20 mouse cellular contexts compared by ENCODE assay signal in genomic region chr3:84275124-84275523, GRCm38 (mm10). TPM values are rescaled to one million over a fixed set of nuclear protein-coding genes. Genes with fewer than 3 reads are reported as not detected.
DNase-seq lines count a peak whose midpoint lies in the region; ATAC-seq and TF ChIP-seq lines count a peak whose summit lies in the region.
"Had no signal": no experiment of that assay in that cellular context is flagged by ENCODE, and none has a peak within 500 bp of the region (broad histone marks: within the 10 kb centered on the region; RNA-seq: fewer than 3 reads in every experiment).

No protein-coding gene starts in this region.

- peaks cover 23% of the 10 kb centered on the region for H3K4me1 ChIP-seq in heart, embryonic 12.5 days (replicated peaks)
- peaks cover 17 to 31% of the 10 kb centered on the region in 2 experiments for H3K4me1 ChIP-seq in heart, embryonic 14.5 days (ENCODE audit: control insufficient read depth in 2 of 2, insufficient read depth in 2 of 2, low read length in 2 of 2)
- H3K4me1 ChIP-seq in heart, adult 2 months (ENCODE audit: control insufficient read depth, insufficient read depth, low read length) = no peaks in the 10 kb centered on the region
- H3K4me1 ChIP-seq in heart, embryonic 16.5 days (ENCODE audit: control insufficient read depth, insufficient read depth, low read length) = peaks cover 12% of the 10 kb centered on the region
- H3K4me1 ChIP-seq in heart, embryonic 11.5 days (ENCODE audit: control insufficient read depth, insufficient read depth, low read length) = peaks cover 11% of the 10 kb centered on the region
- 0 out of 2 replicates have a peak, but pooled peaks cover 4% of the 10 kb centered on the region for H3K4me1 ChIP-seq in lung, adult 2 months (ENCODE audit: control insufficient read depth, insufficient read depth, low read length)

- no peak for DNase-seq in heart, postnatal 10 days
- DNase-seq in heart, adult 2 months = no peak
- peak; percentile 51 for DNase-seq in brain, adult 2 months (ENCODE audit: low read depth, low spot score)
- DNase-seq in lung, adult 2 months = no peak
- DNase-seq: adrenal gland, adult 2 months; adrenal gland, postnatal 10 days; adrenal gland, postnatal 25 days; cerebellum, adult 11-12 months; cerebellum, adult 2 months; cerebellum, adult 9-10 months; cerebellum, postnatal 10 days; cerebellum, postnatal 25 days had no signal

- WGBS in heart, embryonic 12.5 days = 55% methylated on average over 4 of the region's 4 CpGs
- 30% methylated on average over 4 of the region's 4 CpGs for whole genome bisulfite sequencing in heart, embryonic 14.5 days
- WGBS in heart, adult 2 months = 68% methylated on average over 4 of the region's 4 CpGs
- 48% methylated on average over 4 of the region's 4 CpGs for WGBS in heart, embryonic 16.5 days
- WGBS in heart, embryonic 11.5 days (ENCODE audit: insufficient replicate concordance) = 59% methylated on average over 4 of the region's 4 CpGs
- WGBS in lung, adult 2 months = 84% methylated on average over 4 of the region's 4 CpGs

- no peak overlapping the region for H3K9ac ChIP-seq in heart, embryonic 12.5 days
- H3K9ac ChIP-seq in heart, embryonic 14.5 days (ENCODE audit: low read length) = no peak overlapping the region
- no peak overlapping the region for H3K9ac ChIP-seq in heart, adult 2 months (ENCODE audit: low read depth, low read length)
- no peak overlapping the region for H3K9ac ChIP-seq in heart, embryonic 16.5 days (ENCODE audit: low read length)
- H3K9ac ChIP-seq in heart, embryonic 11.5 days (ENCODE audit: low read depth, low read length) = no peak overlapping the region
- H3K9ac ChIP-seq: embryonic facial prominence, embryonic 12.5 days; forebrain, embryonic 13.5 days; forebrain, embryonic 15.5 days had no signal

- no peaks in the 10 kb centered on the region for H3K36me3 ChIP-seq in heart, embryonic 12.5 days
- H3K36me3 ChIP-seq in heart, embryonic 14.5 days (ENCODE audit: control insufficient read depth, insufficient read depth, low read length) = no peaks in the 10 kb centered on the region
- no peaks in the 10 kb centered on the region for H3K36me3 ChIP-seq in heart, adult 2 months (ENCODE audit: control insufficient read depth, insufficient read depth, low read length)
- no peaks in the 10 kb centered on the region for H3K36me3 ChIP-seq in heart, embryonic 16.5 days (ENCODE audit: control insufficient read depth, insufficient read depth)
- H3K36me3 ChIP-seq in heart, embryonic 11.5 days (ENCODE audit: control insufficient read depth, insufficient read depth, low read length) = no peaks in the 10 kb centered on the region
- H3K36me3 ChIP-seq: embryonic facial prominence, embryonic 10.5 days; embryonic facial prominence, embryonic 12.5 days had no signal

- TF ChIP-seq POLR2A in heart, adult 2 months (IDR thresholded peaks at IDR 0.05; ENCODE audit: insufficient read depth, low read depth, low read length) = no peak
- no peak for TF ChIP-seq POLR2A in lung, adult 2 months (IDR thresholded peaks at IDR 0.05; ENCODE audit: borderline replicate concordance, extremely low read depth, low read depth, low read length)

- TF ChIP-seq CTCF in heart, adult 2 months (IDR thresholded peaks at IDR 0.05) = no peak
- TF ChIP-seq CTCF in lung, adult 2 months (IDR thresholded peaks at IDR 0.05; ENCODE audit: insufficient read depth, low read length) = no peak

- 0 out of 2 replicates have a peak overlapping the region, but pooled peaks have one; percentile 5 for H3K4me2 ChIP-seq in heart, embryonic 12.5 days
- H3K4me2 ChIP-seq in heart, embryonic 14.5 days (ENCODE audit: low read length) = peak overlapping the region; percentile 21; the same call in 1 of the 2 replicates
- H3K4me2 ChIP-seq in heart, embryonic 16.5 days (ENCODE audit: low read depth, low read length) = peak overlapping the region; percentile 20; the same call in 1 of the 2 replicates
- no peak overlapping the region for H3K4me2 ChIP-seq in heart, embryonic 11.5 days
- H3K4me2 ChIP-seq: embryonic facial prominence, embryonic 12.5 days; forebrain, embryonic 13.5 days; forebrain, embryonic 15.5 days had no signal

- TF ChIP-seq EP300 in heart, adult 2 months (IDR thresholded peaks at IDR 0.05; ENCODE audit: insufficient read depth, low read depth, low read length) = no peak

- intact Hi-C loops in heart, postnatal 10 days (cut with DNase I) = no loop called here
- intact Hi-C loops in heart, adult 2 months (cut with DNase I) = no loop called here

- ATAC-seq in heart, embryonic 12.5 days (ENCODE audit: insufficient number of reproducible peaks, low FRiP score) = no peak
- ATAC-seq in heart, embryonic 14.5 days (ENCODE audit: insufficient number of reproducible peaks, insufficient read depth, low FRiP score, low read depth) = no peak
- peak; percentile 71; the same call in 1 of the 2 replicates for ATAC-seq in heart, embryonic 16.5 days (replicated peaks; ENCODE audit: extremely low read depth, insufficient read depth, low FRiP score)
- no peak for ATAC-seq in heart, embryonic 11.5 days (replicated peaks; ENCODE audit: insufficient number of reproducible peaks, low FRiP score, low TSS enrichment)
- ATAC-seq: forebrain, embryonic 13.5 days; forebrain, embryonic 15.5 days had no signal

- H3K79me2 ChIP-seq in heart, adult 2 months (replicated peaks; ENCODE audit: control insufficient read depth, insufficient read depth, low read length) = no peaks in the 10 kb centered on the region

- H3K27ac ChIP-seq in heart, embryonic 12.5 days (ENCODE audit: poor library complexity, severe bottlenecking) = peak overlapping the region; percentile 6; the same call in 1 of the 2 replicates
- peak overlapping the region; percentile 29 to 57; a peak in 3 of 4 replicates for H3K27ac ChIP-seq in heart, embryonic 14.5 days (replicated peaks in 1 of 2; ENCODE audit: control insufficient read depth in 1 of 2, insufficient read depth in 1 of 2, low read depth in 2 of 2, low read length in 2 of 2)
- no peak overlapping the region for H3K27ac ChIP-seq in heart, adult 2 months
- peak overlapping the region; percentile 52 for H3K27ac ChIP-seq in heart, embryonic 16.5 days (ENCODE audit: low read length)
- H3K27ac ChIP-seq in heart, embryonic 11.5 days (ENCODE audit: low read depth, low read length) = no peak overlapping the region
- H3K27ac ChIP-seq: embryonic facial prominence, embryonic 10.5 days; embryonic facial prominence, embryonic 12.5 days; forebrain, embryonic 13.5 days; forebrain, embryonic 15.5 days had no signal

- no peaks in the 10 kb centered on the region for H3K9me3 ChIP-seq in heart, embryonic 12.5 days (replicated peaks)
- no peaks in the 10 kb centered on the region for H3K9me3 ChIP-seq in heart, embryonic 14.5 days (ENCODE audit: control insufficient read depth, low read length)
- no peaks in the 10 kb centered on the region for H3K9me3 ChIP-seq in heart, embryonic 16.5 days (replicated peaks; ENCODE audit: control insufficient read depth, low read length)
- H3K9me3 ChIP-seq in heart, embryonic 11.5 days (replicated peaks; ENCODE audit: control insufficient read depth, low read length) = no peaks in the 10 kb centered on the region
- H3K9me3 ChIP-seq: embryonic facial prominence, embryonic 12.5 days; forebrain, embryonic 13.5 days; forebrain, embryonic 15.5 days had no signal

- H3K27me3 ChIP-seq in heart, embryonic 12.5 days (replicated peaks) = no peaks in the 10 kb centered on the region
- no peaks in the 10 kb centered on the region for H3K27me3 ChIP-seq in heart, embryonic 14.5 days (ENCODE audit: control insufficient read depth, insufficient read depth, low read length)
- H3K27me3 ChIP-seq in heart, adult 2 months (ENCODE audit: control insufficient read depth, insufficient read depth, low read length) = no peaks in the 10 kb centered on the region
- H3K27me3 ChIP-seq in heart, embryonic 16.5 days (ENCODE audit: control insufficient read depth, insufficient read depth, low read length) = no peaks in the 10 kb centered on the region
- H3K27me3 ChIP-seq in heart, embryonic 11.5 days (ENCODE audit: control insufficient read depth, insufficient read depth, low read length) = 0 out of 2 replicates have a peak, but pooled peaks cover 3% of the 10 kb centered on the region
- H3K27me3 ChIP-seq: embryonic facial prominence, embryonic 12.5 days; forebrain, embryonic 13.5 days; forebrain, embryonic 15.5 days had no signal

- no peak overlapping the region for H3K4me3 ChIP-seq in heart, embryonic 12.5 days
- H3K4me3 ChIP-seq in heart, embryonic 14.5 days (ENCODE audit: control insufficient read depth in 1 of 2, insufficient read depth in 1 of 2, low read depth in 1 of 2, low read length in 2 of 2) = no peak overlapping the region
- H3K4me3 ChIP-seq in heart, adult 2 months = no peak overlapping the region
- no peak overlapping the region for H3K4me3 ChIP-seq in heart, embryonic 16.5 days (ENCODE audit: low read length)
- H3K4me3 ChIP-seq in heart, embryonic 11.5 days (ENCODE audit: low read depth, low read length) = no peak overlapping the region
- H3K4me3 ChIP-seq in lung, adult 2 months (replicated peaks; ENCODE audit: extremely low read depth, low read depth, low read length) = no peak overlapping the region
- H3K4me3 ChIP-seq: embryonic facial prominence, embryonic 10.5 days; embryonic facial prominence, embryonic 12.5 days; forebrain, embryonic 13.5 days; forebrain, embryonic 15.5 days had no signal

RNA-seq across cellular contexts. Expression of gene Trim2, which starts 31.6 kb away (rescaled TPM):
- polyA plus RNA-seq in heart, embryonic 12.5 days (2016; fragmentation: Nextera tagmentation; extraction: Ambion mirVana) = 9.0 and 10.1 TPM in 2 replicates
- 1 to 10 TPM; 9.1 to 9.9 TPM for total RNA-seq in heart, postnatal 10 days (2021)
- 8.5 and 9.3 TPM in 2 replicates for polyA plus RNA-seq in heart, embryonic 14.5 days (2014; fragmentation: Nextera tagmentation; extraction: Ambion mirVana)
- total RNA-seq in heart, adult 2 months (2021) = 1 to 10 TPM; 4.7 to 5.2 TPM
- 5.7 and 5.8 TPM in 2 replicates for polyA plus RNA-seq in heart, adult 2 months (2012; rRNA removed)
- 8.7 and 10.1 TPM in 2 replicates for polyA plus RNA-seq in heart, embryonic 16.5 days (2015; fragmentation: Nextera tagmentation; extraction: Ambion mirVana)
- polyA plus RNA-seq in heart, embryonic 11.5 days (2014; fragmentation: Nextera tagmentation; extraction: Ambion mirVana) = 8.9 TPM in 2 replicates
- 26.3 and 29.8 TPM in 2 replicates for polyA plus RNA-seq in lung, adult 2 months (2012; rRNA removed)

Comparison
In these comparisons a context has a peak if more than half of its experiments do, and no peak if none do; other contexts are left out.
1. H3K27ac ChIP-seq: peak in heart, embryonic 12.5 days (single experiment), heart, embryonic 14.5 days (2 of 2) and heart, embryonic 16.5 days (single experiment); none in heart, adult 2 months (single experiment) and heart, embryonic 11.5 days (single experiment).